Mouse (Mus musculus) thymus, postnatal 0 days (tissue): ENCODE measurements around the gene Comt. TPM values are rescaled to one million over a fixed set of nuclear protein-coding genes. Genes with fewer than 3 reads are reported as not detected.
A peak's percentile ranks its signal among the peaks of the same experiment; 100 is the strongest.

ENCODE experiments used
- DNase-seq: peaks from one replicate; pipeline ENCODE4 v3.0.0-alpha.2; 2015; ENCODE audit warnings: low spot score
- polyA plus RNA-seq: library from polyadenylated mRNA; unstranded; fragments of >200 nt; fragmentation: Nextera tagmentation; extraction: Ambion mirVana; gene quantifications from 2 replicates; pipeline ENCODE4 v1.2.1, GENCODE M21; 2015

Comt gene
- polyA plus RNA-seq, 1 experiment from 2014 or later: 83.6 TPM

DNA sequence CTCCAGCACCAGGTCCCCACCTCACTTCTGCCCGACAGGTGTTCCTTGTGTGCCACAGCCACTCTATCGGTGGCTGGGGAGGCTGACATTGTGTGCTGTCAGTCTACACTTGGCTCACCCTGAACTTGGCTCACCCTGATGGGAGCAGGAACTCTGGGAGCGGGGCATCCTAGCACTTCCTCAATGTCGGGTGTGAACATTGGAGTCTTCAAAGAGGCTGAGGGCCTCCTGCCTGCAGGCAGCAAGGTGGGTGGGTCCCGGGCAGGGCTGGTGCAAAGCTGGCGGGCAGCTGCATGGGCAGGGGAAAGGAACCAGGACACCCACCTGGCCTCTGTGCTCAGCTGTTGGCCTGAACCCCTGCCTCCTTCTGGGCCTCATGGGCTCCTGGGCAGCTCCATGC is 9.5 kb upstream of the Comt start:
- DNase-seq: no peak

DNA sequence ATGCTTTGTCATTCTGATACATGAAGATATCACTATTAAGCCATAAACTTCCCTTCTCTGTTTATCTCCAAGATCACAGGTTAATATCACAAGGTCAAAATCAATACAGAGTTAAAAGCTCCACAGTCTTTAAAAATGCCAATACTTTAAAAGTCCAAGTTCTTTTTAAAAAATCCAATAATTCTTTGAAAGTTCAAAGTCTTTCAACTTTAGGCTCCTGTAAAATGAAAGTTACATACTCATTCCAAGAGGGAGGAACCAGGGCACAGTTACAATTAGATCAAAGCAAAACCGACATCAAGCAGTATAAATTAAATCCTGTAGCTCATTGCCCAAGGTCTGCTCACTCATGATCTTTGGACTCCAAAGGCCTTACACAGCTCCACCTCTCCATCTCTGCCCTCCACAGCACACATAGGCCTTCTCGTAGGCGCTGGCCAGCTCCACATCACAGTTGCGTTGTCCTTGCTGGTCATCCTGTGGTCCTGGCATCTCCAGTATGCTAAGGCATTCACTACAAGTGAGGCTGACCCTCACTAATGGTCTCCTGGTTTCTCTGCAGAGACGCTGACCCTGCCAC is 6.8 kb upstream of the Comt start:
- no peak for DNase-seq

DNA sequence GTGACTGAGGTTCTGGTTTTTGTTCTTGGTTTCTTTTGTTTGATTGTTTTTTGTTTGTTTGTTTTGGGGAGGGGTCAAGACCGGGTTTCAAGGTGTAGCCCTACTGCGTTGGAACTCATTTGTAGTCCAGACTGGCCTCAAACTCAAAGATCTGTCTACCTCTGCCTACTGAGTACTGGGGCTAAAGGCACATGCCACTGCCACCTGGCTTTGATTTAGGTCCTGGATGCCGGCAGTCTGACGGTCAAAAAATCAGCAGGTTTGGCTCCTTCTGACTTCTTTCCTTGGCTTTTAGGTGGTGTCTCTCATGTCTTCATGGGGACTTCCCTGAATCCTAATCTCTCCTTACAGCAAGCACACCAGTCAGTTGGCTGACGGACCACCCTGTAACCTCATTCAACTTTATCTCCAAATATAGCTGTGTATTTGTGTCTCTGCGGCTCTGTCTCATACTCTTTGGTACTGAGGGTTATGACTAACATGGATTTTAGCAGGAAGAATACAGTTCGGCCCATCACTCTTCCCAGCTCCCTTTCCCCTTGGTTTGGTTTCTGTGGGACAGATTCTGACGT is 4.1 kb upstream of the Comt start:
- no peak for DNase-seq

DNA sequence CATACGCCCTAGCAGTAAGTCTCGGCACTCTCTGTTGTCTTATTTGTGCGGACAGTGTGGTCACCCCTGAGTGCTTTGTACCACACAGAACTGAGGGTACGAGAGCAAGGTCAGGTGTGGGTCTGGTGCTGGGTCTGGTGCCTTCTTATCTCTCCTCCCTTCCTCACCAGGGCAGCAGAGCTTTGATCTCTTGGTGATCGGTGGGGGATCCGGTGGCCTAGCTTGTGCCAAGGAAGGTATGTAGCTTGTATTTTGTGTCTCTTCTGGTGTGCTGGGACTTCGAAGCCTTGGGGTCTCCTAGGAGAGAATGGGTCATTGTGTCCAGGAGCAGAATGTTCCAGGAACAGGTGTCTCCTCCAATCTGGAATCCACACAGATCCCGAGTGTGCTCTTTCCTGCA is 3.0 kb upstream of the Comt start:
- no peak for DNase-seq

DNA sequence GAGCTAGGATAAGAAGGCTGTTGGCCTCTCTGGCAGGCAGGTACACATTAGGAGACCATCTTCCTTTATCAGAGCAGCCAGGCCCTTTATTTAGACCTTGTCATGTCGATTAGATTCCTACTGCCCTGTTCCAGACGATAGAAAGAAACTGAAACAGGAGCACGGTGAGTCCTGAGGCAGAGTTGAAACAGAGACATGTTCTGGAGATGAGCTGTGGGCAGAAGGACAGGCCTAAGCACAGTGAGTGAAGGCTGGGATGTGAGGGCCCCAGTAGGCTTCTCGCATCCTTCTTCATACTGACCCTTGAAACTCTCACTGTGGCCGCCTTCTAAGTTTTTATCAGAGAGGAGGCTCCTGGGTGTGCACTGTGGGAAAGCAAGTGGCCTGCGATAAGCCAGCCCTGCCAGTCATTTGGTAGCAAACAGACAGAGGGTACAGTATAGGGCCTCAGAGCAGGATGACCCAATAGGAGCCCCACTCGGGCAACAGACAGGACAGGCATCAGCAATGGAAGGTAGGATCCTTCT is 1.9 kb upstream of the Comt start:
- no peak for DNase-seq

DNA sequence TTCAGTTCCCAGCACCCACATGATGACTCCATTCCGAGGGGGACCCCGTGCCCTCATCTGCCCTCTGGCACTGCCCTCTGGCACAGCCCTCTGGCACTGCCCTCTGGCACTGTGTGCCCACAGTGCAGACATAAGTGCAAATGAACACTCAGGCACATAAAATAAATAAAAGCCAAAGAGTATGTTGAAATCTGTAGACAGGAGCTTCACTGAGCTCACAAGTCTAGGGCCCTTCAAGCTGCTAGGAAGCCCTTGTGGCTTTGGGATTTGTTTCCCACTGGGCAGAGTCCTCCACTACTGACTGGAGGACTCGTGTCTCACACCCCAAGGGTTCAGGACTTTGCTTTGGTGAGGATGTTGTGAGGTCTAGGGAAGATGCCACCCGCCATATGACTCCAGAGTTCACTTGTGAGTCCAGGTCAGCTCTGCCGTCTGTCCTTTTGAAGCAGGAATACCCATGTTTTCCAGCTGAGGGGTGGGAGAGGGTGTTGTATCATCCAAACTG is 1.4 kb upstream of the Comt start:
- DNase-seq: no peak

DNA sequence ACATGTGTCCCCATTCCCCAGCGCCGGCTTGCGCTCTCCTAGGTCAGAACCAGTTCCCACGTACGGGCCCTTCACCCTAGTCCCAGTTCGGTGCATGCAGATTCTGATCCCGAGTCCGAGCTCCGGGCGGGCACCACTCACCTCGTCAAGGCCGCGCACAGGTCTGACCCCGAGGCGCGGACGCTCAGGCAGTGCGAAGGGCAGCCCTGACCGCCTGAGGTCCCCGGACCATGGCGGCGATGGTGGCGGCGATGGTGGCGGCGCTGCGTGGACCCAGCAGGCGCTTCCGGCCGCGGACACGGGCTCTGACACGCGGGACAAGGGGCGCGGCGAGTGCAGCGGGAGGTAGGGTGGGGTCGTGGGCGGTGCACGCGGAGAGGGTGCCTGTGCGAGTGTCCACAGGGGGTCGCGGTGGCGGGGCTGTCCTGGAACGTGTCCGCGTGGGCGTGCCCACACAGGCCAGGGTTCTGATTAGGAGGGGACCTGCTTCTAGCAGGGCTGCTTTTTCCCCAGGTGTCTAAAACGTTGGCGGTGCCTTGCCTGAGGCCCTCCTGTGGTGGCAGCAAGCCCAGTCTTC is 349 bp downstream of the Comt start, which contains the start of gene Txnrd2:
Gene Txnrd2 (plus strand): TSS at position 170 of the 577 bp plus-strand sequence.
- DNase-seq: peak; percentile 59

DNA sequence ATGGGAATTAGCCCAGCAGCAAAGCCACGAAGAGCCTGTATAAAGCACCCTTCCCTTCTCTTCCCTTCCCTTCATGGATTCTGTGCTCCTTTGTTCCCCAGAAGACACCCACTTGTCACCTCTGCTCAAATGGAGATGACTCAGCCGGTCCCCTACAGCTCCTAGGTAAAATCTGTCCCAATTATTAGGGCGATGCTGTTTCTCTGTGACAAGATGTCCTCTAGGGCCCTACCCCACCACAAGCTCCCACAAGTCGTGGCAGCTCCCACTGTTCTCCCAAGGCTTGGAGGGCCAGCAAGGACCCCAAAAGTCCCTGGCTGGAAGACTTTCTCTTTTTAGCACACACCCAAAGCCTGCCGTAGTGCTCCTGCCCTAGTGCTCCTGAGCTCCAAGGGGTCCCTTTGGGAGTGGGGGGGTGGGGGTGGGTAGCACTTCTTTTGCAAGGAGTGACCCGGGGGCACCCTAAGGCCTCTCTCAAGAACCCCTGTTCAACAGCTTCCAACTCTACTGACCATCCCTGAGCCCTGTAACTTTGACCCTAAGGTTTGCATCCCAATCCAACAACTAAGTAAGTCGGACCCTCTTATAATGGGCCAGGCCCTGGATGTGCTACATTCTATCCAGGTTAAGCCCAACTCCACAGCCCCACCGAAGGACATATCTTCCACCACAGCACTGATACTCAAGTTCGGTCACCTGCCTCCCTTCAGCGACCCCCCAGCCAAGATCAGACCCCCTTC is 1.0 kb downstream of the Comt start:
- no peak for DNase-seq

DNA sequence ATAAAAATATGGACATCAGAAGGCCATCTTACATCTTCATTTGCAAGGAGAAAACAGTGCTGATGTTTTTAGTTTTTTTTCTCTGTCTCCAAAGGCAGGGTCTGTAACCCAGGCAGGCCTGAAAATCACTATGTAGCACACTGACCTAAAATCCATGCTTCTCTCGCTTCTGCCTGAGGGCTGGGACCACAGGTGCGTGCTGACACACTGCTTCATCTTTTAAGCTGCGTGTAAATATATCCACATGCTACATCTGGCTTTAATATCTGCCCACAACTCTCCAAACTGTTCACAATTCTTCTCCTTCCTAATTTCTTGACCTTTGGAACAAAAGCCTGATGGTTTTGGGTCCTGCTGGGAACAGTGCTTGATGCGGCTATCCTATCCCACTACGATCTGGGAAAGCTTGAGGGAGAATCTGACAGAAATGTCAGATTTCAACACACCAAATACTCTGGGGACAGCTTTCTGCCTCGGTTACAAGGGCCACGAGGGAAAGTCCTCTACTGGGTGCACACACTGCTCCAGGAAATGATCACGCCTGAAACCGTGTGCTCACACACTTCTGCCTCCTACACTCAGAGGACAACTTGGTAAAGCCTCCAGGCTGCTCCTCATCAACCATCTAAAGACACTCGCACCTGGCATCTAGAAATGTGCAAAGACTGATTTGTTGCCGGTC is 2.1 kb downstream of the Comt start:
- peak; percentile 50 for DNase-seq

DNA sequence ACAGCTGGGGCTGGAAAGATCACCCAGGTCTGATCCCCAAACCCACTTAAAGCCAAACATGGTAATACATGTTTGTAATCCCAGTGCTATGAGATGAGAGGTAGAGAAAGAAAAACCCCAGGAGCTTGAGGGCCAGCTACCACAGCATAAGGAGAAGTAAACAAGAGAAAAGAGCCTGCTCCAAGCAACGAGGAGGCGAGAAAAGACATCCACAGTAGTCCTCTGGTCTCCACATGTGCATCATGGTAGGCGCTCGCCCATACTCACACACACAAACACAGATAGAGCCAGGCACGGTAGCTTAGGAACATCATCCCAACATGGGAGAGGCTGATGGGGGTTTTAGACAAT is 2.8 kb downstream of the Comt start:
- no peak for DNase-seq

DNA sequence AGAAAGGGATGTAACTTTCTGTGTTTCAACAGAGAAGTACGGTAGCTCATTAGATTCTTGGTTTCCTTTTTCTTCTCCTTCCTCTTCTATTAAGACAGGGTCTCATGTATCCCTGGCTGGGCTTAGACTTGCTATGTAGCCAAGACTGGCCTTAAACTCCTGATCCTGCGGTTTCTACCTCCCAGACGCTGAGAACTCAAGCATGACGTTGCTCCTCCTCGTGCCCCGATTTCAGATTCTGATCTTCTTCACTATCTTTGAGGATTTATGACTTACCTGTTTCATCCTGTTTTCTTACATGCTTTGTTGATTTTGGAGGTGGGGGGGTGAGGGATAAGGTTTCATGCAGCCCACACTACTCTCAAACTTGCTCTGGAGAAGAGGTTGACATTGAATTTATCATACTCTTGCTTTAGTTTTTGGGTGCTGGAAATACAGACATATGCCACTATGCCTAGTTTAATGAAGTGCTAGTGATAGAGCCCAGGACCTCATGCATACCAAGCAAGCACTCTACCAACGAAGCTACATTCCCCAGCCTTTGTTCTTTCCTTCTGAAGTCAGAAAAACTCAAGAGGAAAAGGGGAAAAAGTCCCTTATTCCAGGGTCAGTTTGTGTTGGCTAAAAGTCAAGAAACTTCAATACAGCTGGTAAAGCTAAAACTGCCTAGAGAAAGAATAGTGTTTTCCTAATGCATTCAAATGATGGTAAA is 3.3 kb downstream of the Comt start:
- DNase-seq: no peak

DNA sequence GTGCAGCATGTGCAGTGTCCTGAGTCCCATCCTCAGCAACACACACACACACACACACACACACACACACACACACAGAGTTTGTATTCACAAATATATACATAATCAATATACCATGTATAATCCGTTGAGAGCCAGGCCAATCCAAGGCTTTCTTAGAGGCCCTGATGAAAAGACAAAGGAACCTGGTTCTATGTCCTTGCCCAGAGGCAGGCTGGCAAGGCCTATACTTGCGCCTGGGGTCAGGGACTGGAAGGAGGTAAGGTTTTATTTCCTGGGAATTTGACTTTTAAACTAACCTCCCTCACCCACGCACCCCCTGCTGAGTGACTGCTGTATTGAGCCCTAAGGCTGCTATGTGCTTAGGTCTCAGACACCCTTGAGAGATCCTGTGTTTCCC is 6.1 kb downstream of the Comt start:
- DNase-seq: no peak

DNA sequence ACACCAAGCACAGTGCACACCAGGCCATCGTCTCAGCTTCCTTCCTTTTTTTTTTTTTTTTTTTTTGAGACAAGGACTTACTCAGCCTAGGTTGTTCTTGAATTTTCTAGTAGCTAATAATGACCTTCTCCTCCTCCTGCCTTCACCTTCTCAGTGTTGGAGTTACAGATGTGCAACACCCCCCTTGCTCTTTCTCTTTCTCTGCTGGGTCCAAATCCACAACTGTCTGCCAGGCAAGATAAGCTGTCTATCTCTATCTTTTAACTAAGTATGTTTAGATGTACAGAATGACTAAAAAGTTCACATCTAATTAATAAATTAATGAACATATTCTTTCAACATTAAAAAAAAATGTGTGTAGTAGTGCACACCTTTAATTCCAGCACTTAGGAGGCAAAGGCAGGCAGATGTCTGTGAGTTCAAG is 7.0 kb downstream of the Comt start:
- no peak for DNase-seq

DNA sequence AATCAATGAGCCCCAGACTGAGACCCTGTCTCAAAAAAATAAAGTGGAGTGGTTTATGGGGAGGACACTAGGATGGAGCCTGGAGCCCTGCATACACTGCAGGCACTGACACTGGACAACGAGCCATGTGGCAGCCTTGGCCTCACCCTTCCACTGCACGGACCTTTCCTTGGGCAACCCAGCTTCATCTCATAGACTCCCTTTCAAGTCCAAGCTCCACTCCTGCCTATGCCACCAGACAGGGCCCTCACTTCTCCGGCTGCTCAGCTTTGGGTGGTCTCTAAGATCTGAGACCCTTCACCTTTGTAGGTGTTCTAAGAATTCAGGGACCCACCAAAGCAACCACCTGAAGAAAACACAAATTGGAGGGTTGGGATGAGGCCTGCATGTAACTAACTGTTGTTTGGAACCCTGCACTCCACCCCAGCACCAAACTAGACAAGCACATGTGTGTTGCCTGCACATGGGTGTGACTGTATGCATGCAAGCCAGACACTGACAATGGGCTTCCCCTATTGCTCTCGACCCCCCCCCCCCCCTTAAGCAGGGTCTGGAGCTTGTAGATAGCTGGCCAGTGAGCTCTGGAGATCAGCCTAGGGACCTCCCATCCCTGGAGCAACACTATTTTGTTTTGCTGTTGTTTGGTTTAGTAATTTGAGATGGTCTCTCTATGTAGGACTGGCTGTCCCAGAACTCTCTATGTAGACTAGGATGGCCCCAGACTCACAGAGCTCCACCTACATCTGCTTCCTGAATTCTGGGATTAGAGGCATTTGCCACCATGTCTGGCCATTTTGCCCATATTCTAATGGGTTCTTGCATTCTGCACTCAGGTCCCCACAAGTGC is 7.7 kb downstream of the Comt start:
- no peak for DNase-seq

DNA sequence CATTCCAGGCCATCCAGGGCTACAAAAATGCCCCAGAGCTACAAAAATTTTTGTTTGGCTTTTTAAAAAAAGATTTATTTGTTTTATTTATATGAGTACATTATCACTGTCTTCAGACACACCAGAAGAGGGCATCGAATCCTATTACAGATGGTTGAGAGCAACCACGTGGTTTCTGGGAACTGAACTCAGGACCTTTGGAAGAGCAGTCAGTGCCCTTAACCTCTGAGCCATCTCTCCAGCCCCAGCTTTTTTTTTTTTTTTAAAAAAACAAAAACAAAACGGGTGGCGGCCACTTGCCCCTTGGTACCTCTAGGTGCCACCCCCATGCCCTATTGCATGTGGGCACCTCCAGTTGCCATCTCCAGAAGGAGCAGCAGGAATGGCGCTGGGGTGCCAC is 9.2 kb downstream of the Comt start:
- DNase-seq: no peak

DNA sequence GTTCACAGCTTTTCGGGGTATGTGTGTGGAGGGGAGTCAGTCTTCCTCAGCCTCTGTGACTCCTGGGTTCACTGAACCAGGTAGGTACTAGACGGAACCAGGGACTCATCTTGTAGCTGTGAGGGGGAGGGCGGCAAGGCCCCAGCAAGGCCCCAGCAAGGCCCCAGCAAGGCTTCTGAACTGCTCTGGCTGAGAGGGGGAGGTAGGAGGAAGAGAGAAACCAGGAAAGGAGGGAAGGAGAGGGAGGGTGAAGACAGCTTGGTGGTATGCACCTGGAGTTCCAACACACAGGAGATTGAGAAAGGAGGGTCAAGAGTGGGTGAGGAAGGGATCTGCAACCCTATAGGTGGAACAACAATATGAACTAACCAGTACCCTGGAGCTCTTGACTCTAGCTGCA is 9.8 kb downstream of the Comt start:
- DNase-seq: no peak

DNA sequence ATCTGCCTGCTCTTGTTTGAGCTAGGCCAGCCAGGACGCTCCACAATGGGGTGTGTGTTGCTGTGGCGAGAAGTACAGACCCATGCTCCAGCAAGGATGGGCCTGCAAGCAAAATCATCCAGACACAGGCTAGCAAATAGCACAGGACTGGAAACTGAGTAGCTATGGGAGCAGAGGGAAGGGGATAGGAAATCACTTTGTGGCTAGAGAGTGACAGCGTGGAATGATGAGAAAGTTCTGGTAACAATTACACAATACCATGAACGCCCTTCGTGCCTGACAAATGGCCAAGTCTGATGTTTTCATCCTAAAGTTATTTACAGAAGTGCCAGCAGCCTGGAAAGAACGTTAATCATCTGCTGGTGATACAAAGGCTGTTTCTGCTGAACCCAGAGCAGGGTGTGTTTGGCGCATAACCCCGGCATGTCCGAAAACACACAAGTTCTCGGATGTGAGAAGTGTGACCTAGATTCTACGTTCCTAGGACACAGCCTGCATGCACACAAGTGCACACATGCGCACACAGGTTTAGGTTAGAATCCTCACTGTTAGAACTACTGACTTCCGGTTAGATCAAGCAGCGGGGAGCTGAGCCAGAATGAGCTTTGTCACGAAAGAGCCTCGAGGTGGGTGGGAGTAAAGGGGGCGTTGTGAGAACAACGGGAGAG is 10.4 kb downstream of the Comt start:
- peak; percentile 60 for DNase-seq

DNA sequence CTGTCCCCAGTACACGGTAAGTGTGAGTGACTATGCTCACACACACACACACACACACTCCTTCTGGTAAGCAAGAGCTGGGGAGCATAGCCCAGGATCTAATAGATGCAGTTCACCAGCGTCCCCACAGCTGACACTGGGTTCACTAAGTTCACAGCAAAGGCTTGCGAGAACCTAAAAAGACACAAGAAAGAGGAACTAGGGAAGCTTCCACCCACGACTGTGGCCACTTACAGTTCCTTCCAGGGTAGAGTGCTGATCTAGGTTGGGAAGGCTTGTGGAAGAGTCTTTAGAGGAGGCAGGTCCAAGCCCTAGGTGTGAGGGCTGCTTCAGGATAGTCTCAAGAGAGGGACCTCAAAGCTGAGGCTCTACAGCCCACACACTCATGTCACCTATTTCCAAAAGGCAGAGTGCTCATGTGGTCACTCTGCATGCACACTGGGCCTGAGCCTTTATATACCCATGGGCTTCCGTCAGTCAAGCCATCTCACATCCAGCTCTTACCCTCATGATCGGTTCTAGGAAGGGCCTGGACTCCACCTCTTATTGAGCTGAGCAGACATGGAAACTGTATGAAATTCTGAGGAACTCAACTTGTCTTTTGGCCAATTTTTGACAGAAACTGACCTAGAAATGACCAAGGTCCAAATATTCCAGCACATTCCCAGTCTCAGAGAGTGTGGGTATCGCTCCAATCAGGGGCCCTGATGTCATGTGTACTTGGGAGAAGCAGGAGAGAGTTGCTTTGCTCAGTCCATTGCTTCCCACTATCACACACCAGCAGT is 13.4 kb downstream of the Comt start:
- DNase-seq: no peak
